Mouse (Mus musculus) lung, embryonic 14.5 days (tissue): ENCODE measurements around the gene Gm13290. TPM values are rescaled to one million over a fixed set of nuclear protein-coding genes. Genes with fewer than 3 reads are reported as not detected.

Source experiments
- ATAC-seq: fragments of 200-750 bp; cut with Nextera tagmentation; 2 replicates; pipeline ENCODE4 v1.8.0; 2017; ENCODE audit warnings: mild to moderate bottlenecking, moderate TSS enrichment, moderate library complexity; ENCODE audit not compliant: insufficient read depth
- DNase-seq: peaks from one replicate; pipeline ENCODE4 v3.0.0-alpha.2; 2015
- H3K27ac ChIP-seq: fragments of 300-500 bp; sonication (generic); 2 replicates; pipeline ENCODE4 v1.5.1; 2014; ENCODE audit warnings: low read depth, mild to moderate bottlenecking, moderate library complexity
- H3K27me3 ChIP-seq: fragments of 300-500 bp; sonication (generic); 2 replicates; pipeline ENCODE4 v1.6.1; 2014; ENCODE audit warnings: low read length, control low read depth; ENCODE audit not compliant: insufficient read depth
- H3K36me3 ChIP-seq: fragments of 300-500 bp; sonication (generic); 2 replicates; pipeline ENCODE4 v1.6.1; 2014; ENCODE audit warnings: control low read depth; ENCODE audit not compliant: insufficient read depth
- H3K4me1 ChIP-seq: fragments of 300-500 bp; sonication (generic); 2 replicates; pipeline ENCODE4 v1.6.1; 2014; ENCODE audit warnings: antibody characterized with exemption, control low read depth; ENCODE audit not compliant: insufficient read depth
- H3K4me2 ChIP-seq: fragments of 300-500 bp; sonication (generic); 2 replicates; pipeline ENCODE4 v1.6.1; 2014; ENCODE audit warnings: mild to moderate bottlenecking
- H3K4me3 ChIP-seq: fragments of 300-500 bp; sonication (generic); 2 replicates; pipeline ENCODE4 v1.5.1; 2014; ENCODE audit warnings: low read depth, low read length
- H3K9ac ChIP-seq: fragments of 300-500 bp; sonication (generic); 2 replicates; pipeline ENCODE4 v1.6.1; 2014
- H3K9me3 ChIP-seq: fragments of 300-500 bp; sonication (generic); 2 replicates; pipeline ENCODE4 v1.6.1; 2016; ENCODE audit warnings: low read depth, low read length, control low read depth
- CTCF ChIP-seq: IDR thresholded peaks from 2 replicates; pipeline ENCODE4 v1.5.1; 2016; ENCODE audit warnings: antibody characterized with exemption, low read depth
- WGBS: fragments of 180-500 bp; shearing (Covaris S2); extraction: QIAGEN DNeasy Blood & Tissue Kit; methylation state at CpG from one replicate; pipeline ENCODE4 v1.1.7; 2014; 5-methylcytosine and 5-hydroxymethylcytosine counted together
- polyA plus RNA-seq: library from polyadenylated mRNA; unstranded; fragments of >200 nt; fragmentation: Nextera tagmentation; extraction: Ambion mirVana; gene quantifications from 2 replicates; pipeline ENCODE4 v1.2.1, GENCODE M21; 2014

The Gm13290 gene
- polyA plus RNA-seq, 1 experiment from 2014 or later = not detected

GRCm38 (mm10) chr4:88815928-88816327 lies 42.3 kb downstream of the Gm13290 start, which contains the start of gene Ifna7:
Gene Ifna7 (plus strand): TSS chr4:88816228.
- DNase-seq (no peak), ATAC-seq (no peak)
- WGBS = 51% methylated on average over 3 of the region's 3 CpGs
- Histone ChIP-seq H3K4me3 (no peak within 1 kb of the TSS), H3K4me2 (no peak within 1 kb of the TSS), H3K27ac (no peak within 1 kb of the TSS), H3K9ac (no peak within 1 kb of the TSS), H3K27me3 (no peaks in the 10 kb centered on the region; the same call in 1 of the 2 replicates), H3K4me1 (no peaks in the 10 kb centered on the region), H3K9me3 (no peaks in the 10 kb centered on the region), H3K36me3 (no peaks in the 10 kb centered on the region)
- no peak for TF ChIP-seq CTCF

- WGBS = 83% methylated on average over 1 of the region's 1 CpGs
- no peaks in the 10 kb centered on the region; the same call in 1 of the 2 replicates for H3K27me3 ChIP-seq
- H3K4me2 ChIP-seq = no peak within 1 kb of the TSS
- no peak within 1 kb of the TSS for H3K9ac ChIP-seq
- no peak within 1 kb of the TSS for H3K27ac ChIP-seq
- TF ChIP-seq CTCF = no peak
- ATAC-seq (no peak), DNase-seq (no peak)
- no peaks in the 10 kb centered on the region for H3K9me3 ChIP-seq
- H3K4me1 ChIP-seq = no peaks in the 10 kb centered on the region
- H3K4me3 ChIP-seq = no peak within 1 kb of the TSS
- H3K36me3 ChIP-seq = no peaks in the 10 kb centered on the region
These were observed 46.0 kb downstream of the Gm13290 start, which contains the start of gene Ifna11 for GRCm38 (mm10) chr4:88819659-88820058. Gene Ifna11 (plus strand): TSS chr4:88819959.

GRCm38 (mm10) chr4:88822995-88823394 lies 49.4 kb downstream of the Gm13290 start:
- TF ChIP-seq CTCF = peak; percentile 58
- Histone ChIP-seq H3K4me3 (no peak overlapping the region), H3K9ac (no peak overlapping the region), H3K36me3 (no peaks in the 10 kb centered on the region), H3K4me2 (no peak overlapping the region), H3K9me3 (no peaks in the 10 kb centered on the region), H3K4me1 (no peaks in the 10 kb centered on the region), H3K27me3 (no peaks in the 10 kb centered on the region), H3K27ac (no peak overlapping the region)
- WGBS = 20% methylated on average over 4 of the region's 4 CpGs
- peak; percentile 62 for DNase-seq
- no peak for ATAC-seq

Other genes with a start within 250 kb of the Gm13290 start
- not detected in 2 replicates for gene Ifna15, start 215.6 kb upstream of the Gm13290 start, polyA plus RNA-seq
- not detected in 2 replicates for gene Ifna14, start 202.0 kb upstream of the Gm13290 start, polyA plus RNA-seq
- not detected in 2 replicates for gene Ifna9, start 181.4 kb upstream of the Gm13290 start, polyA plus RNA-seq
- not detected in 2 replicates for gene Ifna12, start 170.5 kb upstream of the Gm13290 start, polyA plus RNA-seq
- gene C87499, start 139.4 kb upstream of the Gm13290 start, polyA plus RNA-seq = not detected in 2 replicates
- gene Ifna13, start 129.4 kb upstream of the Gm13290 start, polyA plus RNA-seq = not detected in 2 replicates
- not detected in 2 replicates for gene Ifna16, start 96.9 kb upstream of the Gm13290 start, polyA plus RNA-seq
- not detected in 2 replicates for gene Ifna2, start 89.9 kb upstream of the Gm13290 start, polyA plus RNA-seq
- gene Ifnab, start 82.5 kb upstream of the Gm13290 start, polyA plus RNA-seq = not detected in 2 replicates
- 1.1 TPM in 2 replicates for gene Gm26566, start 52.0 kb upstream of the Gm13290 start, polyA plus RNA-seq
- 117 TPM in 2 replicates for gene Klhl9, start 51.4 kb upstream of the Gm13290 start, polyA plus RNA-seq
- not detected in 2 replicates for gene Gm13271, start 19.0 kb upstream of the Gm13290 start, polyA plus RNA-seq
- 0.27 and 0.33 TPM in 2 replicates for gene Gm13283, start 13.7 kb upstream of the Gm13290 start, polyA plus RNA-seq
- gene Gm13289, start 3.1 kb downstream of the Gm13290 start, polyA plus RNA-seq = not detected in 2 replicates
- not detected in 2 replicates for gene Gm13272, start 6.0 kb downstream of the Gm13290 start, polyA plus RNA-seq
- 0.14 and 0.26 TPM in 2 replicates for gene Ifnz, start 8.3 kb downstream of the Gm13290 start, polyA plus RNA-seq
- gene Gm13276, start 11.9 kb downstream of the Gm13290 start, polyA plus RNA-seq = not detected in 2 replicates
- not detected in 2 replicates for gene Gm13277, start 14.8 kb downstream of the Gm13290 start, polyA plus RNA-seq
- not detected in 2 replicates for gene Gm13278, start 17.7 kb downstream of the Gm13290 start, polyA plus RNA-seq
- gene Gm13275, start 20.7 kb downstream of the Gm13290 start, polyA plus RNA-seq = not detected in 2 replicates
- gene Gm13279, start 23.6 kb downstream of the Gm13290 start, polyA plus RNA-seq = not detected in 2 replicates
- 1.2 and 1.7 TPM in 2 replicates for gene Gm13285, start 25.8 kb downstream of the Gm13290 start, polyA plus RNA-seq
- not detected in 2 replicates for gene Gm13287, start 29.4 kb downstream of the Gm13290 start, polyA plus RNA-seq
- gene Gm13288, start 31.7 kb downstream of the Gm13290 start, polyA plus RNA-seq = 0.09 TPM in 1 of 2 replicates, not detected in the other
- not detected in 2 replicates for gene Ifna7, start 42.4 kb downstream of the Gm13290 start, polyA plus RNA-seq
- not detected in 2 replicates for gene Ifna11, start 46.1 kb downstream of the Gm13290 start, polyA plus RNA-seq
- gene Ifna6, start 53.6 kb downstream of the Gm13290 start, polyA plus RNA-seq = not detected in 2 replicates
- gene Ifna5, start 61.7 kb downstream of the Gm13290 start, polyA plus RNA-seq = not detected in 2 replicates
- gene Ifna4, start 68.0 kb downstream of the Gm13290 start, polyA plus RNA-seq = not detected in 2 replicates
- not detected in 2 replicates for gene Ifna1, start 76.3 kb downstream of the Gm13290 start, polyA plus RNA-seq
- gene Ifne, start 106.4 kb downstream of the Gm13290 start, polyA plus RNA-seq = not detected in 2 replicates